ENCODE assay signal across 18 mouse cellular contexts in the genomic region with DNA sequence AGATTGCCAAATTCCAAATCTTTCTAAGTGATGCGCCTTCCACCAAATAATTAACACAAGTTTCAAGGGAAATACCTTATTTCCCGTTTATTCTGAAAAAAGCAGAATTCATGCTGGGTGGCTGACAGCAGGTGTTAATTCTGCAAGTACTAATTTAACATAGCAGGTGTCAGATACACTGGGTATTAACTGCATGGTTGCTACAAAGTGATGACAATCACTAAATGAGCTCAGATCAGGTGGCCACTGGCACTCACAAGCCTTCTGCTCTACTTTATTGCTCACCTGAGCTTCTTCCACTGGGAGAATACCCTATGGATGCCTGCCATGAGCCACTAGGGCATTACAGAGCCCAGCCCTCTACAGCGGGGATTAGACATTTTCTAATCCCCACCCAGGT.
"Had no signal": no experiment of that assay in that cellular context is flagged by ENCODE, and none has a peak within 500 bp of the region (broad histone marks: within the 10 kb centered on the region; RNA-seq: fewer than 3 reads in every experiment).

No protein-coding gene starts in this region.

- H3K36me3 ChIP-seq: lung, embryonic 15.5 days; midbrain, embryonic 12.5 days; neural tube, embryonic 12.5 days; stomach, embryonic 15.5 days had no signal

- H3K4me1 ChIP-seq: lung, embryonic 15.5 days; megakaryocyte, embryonic 14.5 days; midbrain, embryonic 12.5 days; neural tube, embryonic 12.5 days; stomach, embryonic 15.5 days had no signal

- H3K9ac ChIP-seq: liver, postnatal 0 days; lung, embryonic 15.5 days; midbrain, embryonic 12.5 days; neural tube, embryonic 12.5 days; stomach, embryonic 15.5 days had no signal

- H3K27ac ChIP-seq: lung, embryonic 15.5 days; macrophage; midbrain, embryonic 12.5 days; neural tube, embryonic 12.5 days; stomach, embryonic 15.5 days; stomach, postnatal 0 days had no signal

- H3K27me3 ChIP-seq: lung, embryonic 15.5 days; megakaryocyte, embryonic 14.5 days; midbrain, embryonic 12.5 days; neural tube, embryonic 12.5 days; stomach, embryonic 15.5 days had no signal

- DNase-seq: liver, postnatal 0 days; lung, adult 2 months; lung, postnatal 14 days; lung, postnatal 36 days; midbrain, embryonic 14.5 days; right cerebral cortex, postnatal 14 days; thymus, adult 2 months; thymus, postnatal 25 days; thymus, postnatal 4 days had no signal

- H3K4me2 ChIP-seq: lung, embryonic 15.5 days; midbrain, embryonic 12.5 days; neural tube, embryonic 12.5 days; stomach, embryonic 15.5 days had no signal

- H3K9me3 ChIP-seq: lung, embryonic 15.5 days; megakaryocyte, embryonic 14.5 days; midbrain, embryonic 12.5 days; neural tube, embryonic 12.5 days; stomach, embryonic 15.5 days had no signal

- ATAC-seq: liver, postnatal 0 days; lung, postnatal 0 days; midbrain, embryonic 16.5 days had no signal

- H3K4me3 ChIP-seq: lung, embryonic 15.5 days; megakaryocyte, embryonic 14.5 days; midbrain, embryonic 12.5 days; neural tube, embryonic 12.5 days; stomach, embryonic 15.5 days had no signal
